Mouse (Mus musculus) forebrain, embryonic 15.5 days (tissue): Measurements from ENCODE around the gene Gm17654. TPM values are rescaled to one million over a fixed set of nuclear protein-coding genes. Genes with fewer than 3 reads are reported as not detected.
"Not testable (repeated sequence)": the region's sequence is repeated elsewhere in the genome, so short reads cannot be mapped to it uniquely, and the experiment has no call there.

ENCODE experiments used
- ATAC-seq: fragments of 200-750 bp; cut with Nextera tagmentation; replicated peaks from 2 replicates; pipeline ENCODE4 v1.8.0; 2017; ENCODE audit warnings: mild to moderate bottlenecking, moderate TSS enrichment, moderate library complexity
- H3K27ac ChIP-seq: fragments of 300-500 bp; sonication (generic); replicated peaks from 2 replicates; pipeline ENCODE4 v1.5.1; 2015; ENCODE audit warnings: mild to moderate bottlenecking, inconsistent platforms
- H3K27me3 ChIP-seq: fragments of 300-500 bp; sonication (generic); 2 replicates; pipeline ENCODE4 v1.6.1; 2015; ENCODE audit warnings: inconsistent platforms
- H3K36me3 ChIP-seq: fragments of 300-500 bp; sonication (generic); 2 replicates; pipeline ENCODE4 v1.6.1; 2015; ENCODE audit warnings: mild to moderate bottlenecking, inconsistent platforms
- H3K4me1 ChIP-seq: fragments of 300-500 bp; sonication (generic); 2 replicates; pipeline ENCODE4 v1.6.1; 2015; ENCODE audit warnings: inconsistent platforms
- H3K4me2 ChIP-seq: fragments of 300-500 bp; sonication (generic); replicated peaks from 2 replicates; pipeline ENCODE4 v1.6.1; 2015; ENCODE audit warnings: mild to moderate bottlenecking, inconsistent platforms
- H3K4me3 ChIP-seq: fragments of 300-500 bp; sonication (generic); 2 replicates; pipeline ENCODE4 v1.5.1; 2015; ENCODE audit warnings: mild to moderate bottlenecking, inconsistent platforms
- H3K9ac ChIP-seq: fragments of 300-500 bp; sonication (generic); replicated peaks from 2 replicates; pipeline ENCODE4 v1.6.1; 2015; ENCODE audit warnings: mild to moderate bottlenecking, inconsistent platforms
- H3K9me3 ChIP-seq: fragments of 300-500 bp; sonication (generic); 2 replicates; pipeline ENCODE4 v1.6.1; 2016; ENCODE audit warnings: inconsistent platforms
- WGBS: fragments of 180-500 bp; shearing (Covaris S2); methylation state at CpG from one replicate; pipeline ENCODE4 v1.1.7; 2015; ENCODE audit warnings: mixed read lengths; 5-methylcytosine and 5-hydroxymethylcytosine counted together
- polyA plus RNA-seq: library from polyadenylated mRNA; unstranded; fragments of >200 nt; fragmentation: Nextera tagmentation; extraction: Ambion mirVana; gene quantifications from 2 replicates; pipeline ENCODE4 v1.2.1, GENCODE M21; 2015

Gene Gm17654
- not detected in 2 replicates for polyA plus RNA-seq

- WGBS = 90% methylated on average over 1 of the region's 2 CpGs
- not testable (repeated sequence) for ATAC-seq, H3K9ac ChIP-seq, H3K4me3 ChIP-seq, H3K9me3 ChIP-seq, H3K4me1 ChIP-seq, H3K4me2 ChIP-seq, H3K36me3 ChIP-seq, H3K27me3 ChIP-seq, H3K27ac ChIP-seq
These were observed at the start of gene Gm17654 for GRCm38 (mm10) chr14:43579046-43579445. Gene Gm17654, minus strand, starts transcription at chr14:43579146.

DNA sequence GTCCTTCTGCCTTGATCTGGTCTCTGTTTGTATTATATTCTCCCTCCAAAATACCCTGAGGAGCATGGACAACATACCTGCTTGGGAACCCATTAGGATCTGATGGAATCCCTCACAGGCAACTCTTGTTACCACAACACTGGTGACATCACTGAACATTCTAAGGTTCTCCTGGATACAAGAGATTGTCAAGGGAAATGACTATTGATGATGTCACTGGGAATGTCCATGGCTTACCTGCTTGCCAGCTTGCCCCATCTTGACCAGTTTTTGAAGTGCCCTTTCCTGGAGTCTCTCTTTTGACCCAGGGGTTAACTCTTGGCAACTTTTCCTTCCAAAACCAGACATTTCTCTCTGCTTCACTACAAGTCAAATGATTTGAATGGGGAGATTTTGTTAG, 29.0 kb upstream of the Gm17654 start, which contains the start of gene Gm10375:
TSS of gene Gm10375 (minus strand) at position 101 of the 400 bp plus-strand sequence.
- not testable (repeated sequence) for ATAC-seq, H3K4me2 ChIP-seq, H3K4me1 ChIP-seq, H3K27ac ChIP-seq, H3K36me3 ChIP-seq, H3K9ac ChIP-seq, H3K9me3 ChIP-seq, H3K27me3 ChIP-seq, H3K4me3 ChIP-seq

- not testable (repeated sequence) for H3K4me3 ChIP-seq, H3K36me3 ChIP-seq, H3K9me3 ChIP-seq, H3K27me3 ChIP-seq, H3K4me1 ChIP-seq, H3K9ac ChIP-seq, H3K27ac ChIP-seq, H3K4me2 ChIP-seq, ATAC-seq
- 92% methylated on average over 4 of the region's 4 CpGs for WGBS
These were observed 977 bp downstream of the Gm17654 start for GRCm38 (mm10) chr14:43577969-43578368.

DNA sequence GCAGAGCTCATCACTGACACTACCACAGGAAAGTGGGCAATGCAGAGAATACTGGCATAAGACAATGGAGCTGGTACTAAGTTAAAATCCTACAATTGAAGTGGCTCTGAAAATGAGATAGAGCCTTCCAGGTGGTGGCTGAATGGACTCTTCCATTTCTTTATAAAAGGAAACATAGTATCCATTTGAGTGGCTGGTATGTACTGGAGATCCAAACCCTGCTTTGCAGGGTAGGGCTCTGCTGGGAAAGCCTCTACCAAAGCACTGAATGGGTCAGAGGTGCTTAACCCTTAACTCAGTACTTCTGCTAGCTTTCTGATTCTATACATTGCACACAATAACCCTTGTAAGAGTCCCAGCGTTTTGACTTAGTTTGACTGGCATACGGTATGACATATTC, 26.7 kb downstream of the Gm17654 start:
- H3K9me3 ChIP-seq, H3K4me1 ChIP-seq, H3K27ac ChIP-seq, H3K4me2 ChIP-seq, H3K36me3 ChIP-seq, H3K9ac ChIP-seq, H3K27me3 ChIP-seq, H3K4me3 ChIP-seq, ATAC-seq: not testable (repeated sequence)
- 81% methylated on average over 2 of the region's 2 CpGs for WGBS

DNA sequence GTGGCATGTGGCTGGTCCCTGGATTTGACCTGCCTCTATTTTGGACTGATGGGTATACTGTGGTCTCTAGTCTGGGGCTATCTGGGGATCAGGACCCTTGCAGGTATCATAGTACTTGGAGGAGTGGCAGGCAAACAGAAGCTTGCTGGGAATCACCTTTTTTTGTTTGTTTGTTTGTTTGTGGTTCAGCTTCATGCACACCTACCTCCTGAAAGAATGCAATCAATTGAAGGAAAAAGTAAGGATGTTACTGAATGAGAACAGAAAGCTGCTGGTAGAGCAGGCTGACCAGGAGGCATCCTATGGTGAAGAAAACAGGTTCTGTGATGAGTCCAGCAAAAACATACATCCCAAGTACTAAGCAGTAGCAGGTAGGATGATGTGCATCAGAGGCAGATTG, 32.7 kb downstream of the Gm17654 start:
- not testable (repeated sequence) for H3K36me3 ChIP-seq, H3K4me2 ChIP-seq, H3K9ac ChIP-seq, H3K4me1 ChIP-seq, H3K27ac ChIP-seq, H3K4me3 ChIP-seq, ATAC-seq, H3K27me3 ChIP-seq, H3K9me3 ChIP-seq

DNA sequence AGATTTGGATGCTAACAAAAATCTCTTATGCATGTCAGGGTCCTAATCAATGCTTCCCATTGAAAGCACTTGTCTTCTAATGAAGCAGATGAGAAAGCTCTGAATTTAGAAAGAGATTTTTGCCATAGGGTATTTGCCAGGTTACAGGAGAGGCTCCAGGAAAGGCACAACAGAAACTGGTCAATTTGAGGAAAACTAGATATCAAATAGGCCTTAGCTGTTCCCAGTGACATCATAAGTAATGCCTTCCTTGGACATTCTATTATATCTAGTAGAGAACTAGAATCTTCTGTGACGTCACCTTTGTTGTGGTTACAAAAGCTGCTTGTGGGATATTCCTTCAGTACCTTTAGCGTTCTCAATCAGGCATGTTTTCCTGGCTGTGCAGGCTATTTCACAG, 35.7 kb downstream of the Gm17654 start, which contains the start of gene Gm5799:
TSS of gene Gm5799 (plus strand) at position 301 of the 400 bp plus-strand sequence.
- H3K9me3 ChIP-seq, H3K27ac ChIP-seq, H3K27me3 ChIP-seq, H3K4me2 ChIP-seq, H3K9ac ChIP-seq, H3K4me1 ChIP-seq, H3K36me3 ChIP-seq, H3K4me3 ChIP-seq, ATAC-seq: not testable (repeated sequence)
- WGBS = 85% methylated on average over 2 of the region's 2 CpGs

DNA sequence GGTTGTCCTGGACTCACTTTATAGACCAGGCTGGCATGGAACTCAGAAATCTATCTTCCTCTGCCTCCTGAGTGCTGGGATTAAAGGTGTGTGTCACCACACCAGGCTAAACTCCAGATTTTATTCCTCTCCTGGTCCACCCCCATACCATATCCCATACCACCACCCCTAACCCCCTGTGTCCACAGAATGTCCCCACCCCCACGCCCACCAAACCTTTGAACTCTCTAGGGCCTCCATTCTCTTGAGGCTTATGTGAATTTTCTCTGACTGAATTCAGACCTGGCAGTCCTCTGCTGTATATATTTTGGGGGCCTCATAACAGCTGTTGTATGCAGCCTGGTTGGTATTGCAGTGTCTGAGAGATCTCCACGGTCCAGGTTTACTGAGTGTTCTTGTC, 40.8 kb downstream of the Gm17654 start:
- not testable (repeated sequence) for ATAC-seq, H3K9me3 ChIP-seq, H3K4me3 ChIP-seq, H3K4me2 ChIP-seq, H3K9ac ChIP-seq, H3K36me3 ChIP-seq, H3K4me1 ChIP-seq, H3K27ac ChIP-seq, H3K27me3 ChIP-seq
- 82% methylated on average over 2 of the region's 2 CpGs for WGBS

DNA sequence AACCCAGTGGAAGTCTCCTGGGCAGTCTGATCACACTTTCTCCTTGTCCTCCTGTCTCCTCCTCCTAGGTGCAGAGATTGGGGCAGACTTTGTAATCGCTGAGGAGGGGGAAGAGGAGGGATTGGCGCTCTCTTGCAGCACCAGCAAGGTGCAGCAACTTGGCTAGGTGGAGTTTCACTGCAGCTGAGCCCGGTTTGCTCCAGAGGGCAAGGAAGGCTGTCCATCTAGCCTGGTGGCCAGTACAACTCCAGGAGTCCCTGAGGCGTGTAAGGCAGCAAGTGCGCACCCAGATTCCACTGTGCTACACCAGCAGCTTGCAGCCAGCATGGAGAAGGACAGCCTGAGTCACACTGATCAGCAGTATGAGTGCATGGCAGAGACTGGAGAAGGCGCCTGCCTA, 46.6 kb downstream of the Gm17654 start:
- H3K4me3 ChIP-seq, H3K36me3 ChIP-seq, H3K4me2 ChIP-seq, H3K9me3 ChIP-seq, H3K27me3 ChIP-seq, H3K9ac ChIP-seq, ATAC-seq, H3K4me1 ChIP-seq, H3K27ac ChIP-seq: not testable (repeated sequence)
- 67% methylated on average over 4 of the region's 6 CpGs for WGBS

DNA sequence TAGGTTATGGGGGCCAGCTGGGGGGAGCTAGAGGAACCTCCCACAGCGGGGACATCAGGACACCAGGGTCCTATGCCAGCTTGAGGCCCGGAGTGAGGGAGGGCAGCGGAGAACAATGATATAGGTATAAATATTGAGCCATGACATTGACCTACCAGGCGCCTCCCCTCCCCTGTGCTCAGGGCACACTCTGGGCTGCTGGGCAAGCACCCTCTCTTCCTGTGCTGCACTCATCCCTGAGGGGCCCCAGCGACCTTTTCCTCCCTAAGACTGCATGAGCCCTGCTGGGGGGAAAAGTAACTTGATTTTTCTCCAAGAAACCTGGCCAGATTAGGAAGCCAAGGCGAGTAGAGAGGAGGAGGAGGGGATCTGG, 46.9 kb downstream of the Gm17654 start:
- not testable (repeated sequence) for ATAC-seq, H3K4me3 ChIP-seq, H3K36me3 ChIP-seq, H3K9ac ChIP-seq, H3K27ac ChIP-seq, H3K4me1 ChIP-seq, H3K27me3 ChIP-seq, H3K9me3 ChIP-seq, H3K4me2 ChIP-seq
- WGBS = no CpG with 5 or more reads among the region's 6 CpGs

- not testable (repeated sequence) for H3K4me2 ChIP-seq, ATAC-seq, H3K27me3 ChIP-seq, H3K27ac ChIP-seq, H3K9ac ChIP-seq, H3K36me3 ChIP-seq, H3K4me3 ChIP-seq, H3K9me3 ChIP-seq, H3K4me1 ChIP-seq
- WGBS = 32% methylated on average over 15 of the region's 15 CpGs
These were observed 47.6 kb downstream of the Gm17654 start for GRCm38 (mm10) chr14:43531052-43532010.
